Mouse (Mus musculus): ENCODE data around the gene Gnat2. TPM values are rescaled to one million over a fixed set of nuclear protein-coding genes. Genes with fewer than 3 reads are reported as not detected.
A peak's percentile ranks its signal among the peaks of the same experiment; 100 is the strongest.

Gnat2 gene
- total and polyA plus RNA-seq, 3 experiments, result 0.11 TPM; not detected in 2

DNA sequence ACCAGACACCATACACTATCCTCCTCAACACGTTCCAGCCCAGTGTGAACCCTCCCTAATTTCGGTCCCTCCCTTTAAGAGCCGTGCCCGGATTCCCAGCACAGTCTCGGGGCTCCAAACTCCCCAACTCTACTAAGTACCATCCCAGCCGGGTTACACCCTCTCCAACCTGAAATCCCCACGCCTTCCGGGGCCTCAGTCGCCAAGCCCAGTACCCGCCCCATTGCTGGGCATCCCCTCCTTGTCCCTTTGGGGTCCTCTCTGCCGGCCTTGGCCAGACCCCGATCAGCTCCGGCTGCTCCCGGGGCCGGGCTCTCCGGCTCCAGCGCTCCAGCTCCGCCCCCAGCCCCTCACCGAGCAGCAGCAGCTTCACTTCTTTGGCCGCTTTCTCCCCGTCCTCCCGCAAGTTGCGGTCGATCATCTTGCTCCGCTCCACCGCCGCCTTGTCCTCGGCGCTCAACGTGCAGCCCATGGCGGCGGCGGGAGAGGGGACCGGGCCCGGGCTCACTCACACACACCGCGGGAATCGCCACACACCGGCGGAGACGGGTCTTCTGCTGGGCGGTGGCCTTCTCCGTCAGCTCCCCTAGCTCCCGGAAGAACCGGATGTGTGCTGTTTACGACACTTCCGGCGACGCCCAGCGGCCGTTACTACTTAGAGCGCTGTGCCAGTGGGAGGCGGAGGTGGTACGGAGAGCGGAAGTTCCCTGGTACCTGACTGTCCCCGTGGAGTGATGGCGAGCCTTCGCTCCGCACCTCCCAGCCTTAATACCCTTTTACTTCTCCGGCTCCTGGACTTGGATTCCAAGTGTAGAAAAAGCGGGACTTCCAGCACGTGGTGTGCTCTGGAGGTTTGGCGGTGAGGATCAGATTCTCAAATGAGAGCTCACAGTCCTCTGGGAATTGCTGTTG, 53.2 kb downstream of the Gnat2 start, which contains the start of gene Gnai3:
Gene Gnai3 (minus strand): TSS at position 613 of the 912 bp plus-strand sequence.
- Histone ChIP-seq H3K9ac (ENCODE audit: low read depth, low read length) (peak within 1 kb of the TSS; percentile 96), H3K4me3 (peak within 1 kb of the TSS; percentile 95), H3K79me2 (replicated peaks; ENCODE audit: control insufficient read depth, insufficient read depth, low read length) (peaks cover 2% of the 10 kb centered on the region), H3K36me3 (ENCODE audit: control insufficient read depth, insufficient read depth, low read length) (peaks cover 3% of the 10 kb centered on the region; the same call in 1 of the 2 replicates), H3K4me1 (ENCODE audit: control insufficient read depth, insufficient read depth, low read length) (peaks cover 6% of the 10 kb centered on the region), H3K27ac (peak within 1 kb of the TSS; percentile 96), H3K27me3 (ENCODE audit: control insufficient read depth, insufficient read depth, low read length) (no peaks in the 10 kb centered on the region)
- under 1% methylated on average over 63 of the region's 63 CpGs for WGBS
- intact Hi-C loops (cut with DNase I), result loop anchor here (2.0 to 5.0 kb wide), 4 partner anchors 61 to 448 kb away; partner anchors contain the start of gene Ahcyl1
- peak; percentile 96 for TF ChIP-seq POLR2A (IDR thresholded peaks at IDR 0.05; ENCODE audit: insufficient read depth, low read depth, low read length)
- TF ChIP-seq EP300 (IDR thresholded peaks at IDR 0.05; ENCODE audit: insufficient read depth, low read depth, low read length), result 0 out of 2 replicates have a peak, but pooled peaks have one; percentile 8
- TF ChIP-seq CTCF (IDR thresholded peaks at IDR 0.05), result peak; percentile 41
- peak; percentile 92 to 94 for DNase-seq

DNA sequence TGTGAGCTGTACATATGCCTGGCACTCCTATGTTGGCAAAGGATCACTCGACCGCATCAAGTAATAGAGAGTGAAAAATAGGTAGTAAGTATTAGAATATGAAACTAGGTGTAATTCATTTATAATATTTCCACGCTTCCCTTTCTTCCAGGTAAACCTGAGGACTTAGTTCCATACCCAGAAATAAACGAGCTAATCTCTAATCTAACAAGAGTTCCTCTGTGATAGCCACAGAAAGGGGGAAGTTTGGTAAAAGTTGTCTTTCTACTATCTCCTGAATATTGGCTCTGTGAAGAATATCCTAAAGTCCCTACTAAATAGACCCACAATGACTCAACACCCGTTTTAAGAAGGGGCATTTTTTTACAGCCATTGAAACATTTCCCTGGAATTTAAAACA, 54.1 kb downstream of the Gnat2 start:
- H3K4me3 ChIP-seq, result peak overlapping the region; percentile 95
- intact Hi-C loops (cut with DNase I), result loop anchor here (1.0 to 5.0 kb wide), 5 partner anchors 62 to 449 kb away; partner anchors contain the start of gene Ahcyl1
- 52% methylated on average over 5 of the region's 5 CpGs for WGBS

DNA sequence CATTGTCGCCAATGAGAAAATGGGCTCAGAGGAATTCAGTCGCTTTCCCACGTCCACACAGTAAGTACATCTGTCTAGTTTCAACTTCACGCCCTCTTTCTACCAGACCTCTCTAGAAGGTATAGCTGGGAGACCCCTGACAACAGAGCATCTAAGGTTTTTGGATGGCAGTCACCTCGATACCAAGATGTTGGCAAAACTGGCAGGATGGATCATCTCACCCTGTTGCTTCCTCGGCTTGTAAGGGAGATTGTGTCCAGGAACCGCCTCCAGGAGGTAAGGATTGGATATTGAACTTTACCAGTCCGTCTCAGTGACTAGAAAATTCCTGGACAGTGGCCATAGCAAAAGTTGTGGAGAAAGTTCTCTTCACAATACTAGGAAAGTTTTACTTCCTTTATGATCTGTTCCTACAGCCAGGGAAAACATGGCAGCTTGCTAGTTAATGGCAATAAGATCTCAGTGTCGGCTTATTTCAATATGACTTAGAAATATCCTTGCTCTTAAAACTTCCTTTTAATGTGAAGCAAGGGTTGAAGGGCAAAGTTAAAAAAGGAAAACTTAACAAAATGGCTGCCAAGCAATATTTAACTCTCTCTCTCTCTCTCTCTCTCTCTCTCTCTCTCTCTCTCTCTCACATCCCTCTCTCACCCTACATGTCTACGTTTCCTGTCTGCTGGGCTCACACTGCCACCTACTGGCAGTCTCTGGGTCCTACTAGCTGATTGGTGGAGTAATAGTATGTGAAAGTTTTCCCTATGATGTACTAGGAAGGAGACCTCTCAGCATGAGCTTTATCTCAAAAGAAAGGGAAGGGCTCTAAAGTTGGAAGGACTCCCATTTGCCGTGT, 55.0 kb downstream of the Gnat2 start:
- intact Hi-C loops (cut with DNase I), result loop anchor here (1.0 to 5.0 kb wide), 6 partner anchors 63 to 450 kb away; partner anchors contain the start of gene Ahcyl1
- TF ChIP-seq EP300 (IDR thresholded peaks at IDR 0.05; ENCODE audit: insufficient read depth, low read depth, low read length) (peak; percentile 95), CTCF (IDR thresholded peaks at IDR 0.05) (peak; percentile 89), POLR2A (IDR thresholded peaks at IDR 0.05; ENCODE audit: insufficient read depth, low read depth, low read length) (0 out of 2 replicates have a peak, but pooled peaks have one; percentile 25)
- Histone ChIP-seq H3K79me2 (replicated peaks; ENCODE audit: control insufficient read depth, insufficient read depth, low read length) (peaks cover 2% of the 10 kb centered on the region; the same call in 1 of the 2 replicates), H3K27me3 (ENCODE audit: control insufficient read depth, insufficient read depth, low read length) (no peaks in the 10 kb centered on the region), H3K9ac (ENCODE audit: low read depth, low read length) (no peak overlapping the region), H3K4me1 (ENCODE audit: control insufficient read depth, insufficient read depth, low read length) (peaks cover 6% of the 10 kb centered on the region), H3K36me3 (ENCODE audit: control insufficient read depth, insufficient read depth, low read length) (peaks cover 3% of the 10 kb centered on the region; the same call in 1 of the 2 replicates), H3K27ac (peak overlapping the region; percentile 31; the same call in 1 of the 2 replicates), H3K4me3 (no peak overlapping the region)
- 51% methylated on average over 11 of the region's 11 CpGs for WGBS
- peak; percentile 84 to 88 for DNase-seq

More for the DNA sequence above, 54.1 kb downstream of the Gnat2 start:
- Histone ChIP-seq H3K36me3 (ENCODE audit: control insufficient read depth, insufficient read depth, low read length) (peaks cover 3% of the 10 kb centered on the region; the same call in 1 of the 2 replicates), H3K27ac (peak overlapping the region; percentile 96), H3K79me2 (replicated peaks; ENCODE audit: control insufficient read depth, insufficient read depth, low read length) (peaks cover 2% of the 10 kb centered on the region), H3K4me1 (ENCODE audit: control insufficient read depth, insufficient read depth, low read length) (peaks cover 6% of the 10 kb centered on the region), H3K27me3 (ENCODE audit: control insufficient read depth, insufficient read depth, low read length) (no peaks in the 10 kb centered on the region), H3K9ac (ENCODE audit: low read depth, low read length) (peak overlapping the region; percentile 41)
- TF ChIP-seq POLR2A (IDR thresholded peaks at IDR 0.05; ENCODE audit: insufficient read depth, low read depth, low read length), result no peak
- TF ChIP-seq EP300 (IDR thresholded peaks at IDR 0.05; ENCODE audit: insufficient read depth, low read depth, low read length), result no peak
- TF ChIP-seq CTCF (IDR thresholded peaks at IDR 0.05), result no peak
- no peak for DNase-seq

Other genes with a start within 250 kb of the Gnat2 start
- not detected for gene Eps8l3, start 215.6 kb upstream of the Gnat2 start, total RNA-seq (2021)
- not detected in 2 replicates for gene Eps8l3, start 215.6 kb upstream of the Gnat2 start, polyA plus RNA-seq (2012; rRNA removed)
- gene Gstm5, start 197.0 kb upstream of the Gnat2 start, total RNA-seq (2021), result 10 to 100 TPM; 45.7 to 53.4 TPM
- gene Gstm5, start 197.0 kb upstream of the Gnat2 start, polyA plus RNA-seq (2012; rRNA removed), result 59.5 and 104 TPM in 2 replicates
- 10 to 100 TPM; 80.5 to 95.0 TPM for gene Gstm7, start 161.0 kb upstream of the Gnat2 start, total RNA-seq (2021)
- 70.4 and 119 TPM in 2 replicates for gene Gstm7, start 161.0 kb upstream of the Gnat2 start, polyA plus RNA-seq (2012; rRNA removed)
- 1 to 10 TPM; 3.0 to 3.7 TPM for gene Gstm6, start 149.0 kb upstream of the Gnat2 start, total RNA-seq (2021)
- 3.7 and 4.6 TPM in 2 replicates for gene Gstm6, start 149.0 kb upstream of the Gnat2 start, polyA plus RNA-seq (2012; rRNA removed)
- not detected for gene Gstm3, start 123.5 kb upstream of the Gnat2 start, total RNA-seq (2021)
- gene Gstm3, start 123.5 kb upstream of the Gnat2 start, polyA plus RNA-seq (2012; rRNA removed), result 0.08 TPM in 1 of 2 replicates, not detected in the other
- 100 to 1,000 TPM; 214 to 222 TPM for gene Gstm2, start 106.3 kb upstream of the Gnat2 start, total RNA-seq (2021)
- gene Gstm2, start 106.3 kb upstream of the Gnat2 start, polyA plus RNA-seq (2012; rRNA removed), result 169 and 280 TPM in 2 replicates
- 100 to 1,000 TPM; 334 to 410 TPM for gene Gstm1, start 74.8 kb upstream of the Gnat2 start, total RNA-seq (2021)
- gene Gstm1, start 74.8 kb upstream of the Gnat2 start, polyA plus RNA-seq (2012; rRNA removed), result 602 and 658 TPM in 2 replicates
- 10 to 100 TPM; 11.7 to 11.9 TPM for gene Gstm4, start 47.9 kb upstream of the Gnat2 start, total RNA-seq (2021)
- gene Gstm4, start 47.9 kb upstream of the Gnat2 start, polyA plus RNA-seq (2012; rRNA removed), result 17.1 and 24.6 TPM in 2 replicates
- 1 to 10 TPM; 4.1 to 4.6 TPM for gene Ampd2, start 6.1 kb upstream of the Gnat2 start, total RNA-seq (2021)
- 25.9 and 26.3 TPM in 2 replicates for gene Ampd2, start 6.1 kb upstream of the Gnat2 start, polyA plus RNA-seq (2012; rRNA removed)
- gene Gnai3, start 53.4 kb downstream of the Gnat2 start, total RNA-seq (2021), result 10 to 100 TPM; 16.5 to 18.1 TPM
- gene Gnai3, start 53.4 kb downstream of the Gnat2 start, polyA plus RNA-seq (2012; rRNA removed), result 7.5 and 18.7 TPM in 2 replicates
- gene Gpr61, start 62.1 kb downstream of the Gnat2 start, total RNA-seq (2021), result not detected
- 0.04 TPM in 1 of 2 replicates, not detected in the other for gene Gpr61, start 62.1 kb downstream of the Gnat2 start, polyA plus RNA-seq (2012; rRNA removed)
- 10 to 100 TPM; 16.8 to 17.7 TPM for gene Amigo1, start 93.5 kb downstream of the Gnat2 start, total RNA-seq (2021)
- 16.4 and 18.6 TPM in 2 replicates for gene Amigo1, start 93.5 kb downstream of the Gnat2 start, polyA plus RNA-seq (2012; rRNA removed)
- 1 to 10 TPM; 4.9 to 5.4 TPM for gene Cyb561d1, start 108.4 kb downstream of the Gnat2 start, total RNA-seq (2021)
- 5.7 and 7.1 TPM in 2 replicates for gene Cyb561d1, start 108.4 kb downstream of the Gnat2 start, polyA plus RNA-seq (2012; rRNA removed)
- 1 to 10 TPM; 1.8 to 2.6 TPM for gene Atxn7l2, start 118.1 kb downstream of the Gnat2 start, total RNA-seq (2021)
- 4.1 and 4.2 TPM in 2 replicates for gene Atxn7l2, start 118.1 kb downstream of the Gnat2 start, polyA plus RNA-seq (2012; rRNA removed)
- gene Sypl2, start 133.9 kb downstream of the Gnat2 start, total RNA-seq (2021), result 1 to 10 TPM in 1 of 2 experiments, under 1 TPM in 1; 0.77 to 1.2 TPM
- 0.44 and 0.64 TPM in 2 replicates for gene Sypl2, start 133.9 kb downstream of the Gnat2 start, polyA plus RNA-seq (2012; rRNA removed)
- gene Psma5, start 164.1 kb downstream of the Gnat2 start, total RNA-seq (2021), result 10 to 100 TPM; 48.1 to 49.9 TPM
- gene Psma5, start 164.1 kb downstream of the Gnat2 start, polyA plus RNA-seq (2012; rRNA removed), result 42.4 and 75.5 TPM in 2 replicates
- gene Sort1, start 191.3 kb downstream of the Gnat2 start, total RNA-seq (2021), result 10 to 100 TPM; 17.4 to 19.2 TPM
- 33.7 and 51.9 TPM in 2 replicates for gene Sort1, start 191.3 kb downstream of the Gnat2 start, polyA plus RNA-seq (2012; rRNA removed)

All from heart, adult 2 months (tissue).